Mouse (Mus musculus) E14TG2a.4 (cell line): ENCODE data around the gene Fam193a.

Source experiments
- CTCF ChIP-seq: conservative IDR thresholded peaks from 2 replicates; pipeline ENCODE4 v1.5.1; 2014; ENCODE audit warnings: low read length
- NANOG ChIP-seq: IDR thresholded peaks from 2 replicates; pipeline ENCODE4 v1.6.1; 2014; ENCODE audit warnings: borderline replicate concordance, low read length, mixed read lengths
- POU5F1 ChIP-seq: IDR thresholded peaks from 2 replicates; pipeline ENCODE4 v1.6.1; 2014; ENCODE audit warnings: low read length, borderline replicate concordance

- TF ChIP-seq CTCF (no peak), POU5F1 (no peak), NANOG (no peak)
Measured at GRCm38 (mm10) chr5:34407366-34407918, 37.7 kb downstream of the Fam193a start.
